Mouse (Mus musculus) spleen, postnatal 10 days (tissue): ENCODE data around the gene Cyb561d1.

ENCODE experiments used
- DNase-seq, 2 experiments: peaks; one replicate each; pipeline ENCODE4 v3.0.0; 2021 to 2022; ENCODE audit warnings: low spot score in 2 of 2

Cyb561d1 gene

DNA sequence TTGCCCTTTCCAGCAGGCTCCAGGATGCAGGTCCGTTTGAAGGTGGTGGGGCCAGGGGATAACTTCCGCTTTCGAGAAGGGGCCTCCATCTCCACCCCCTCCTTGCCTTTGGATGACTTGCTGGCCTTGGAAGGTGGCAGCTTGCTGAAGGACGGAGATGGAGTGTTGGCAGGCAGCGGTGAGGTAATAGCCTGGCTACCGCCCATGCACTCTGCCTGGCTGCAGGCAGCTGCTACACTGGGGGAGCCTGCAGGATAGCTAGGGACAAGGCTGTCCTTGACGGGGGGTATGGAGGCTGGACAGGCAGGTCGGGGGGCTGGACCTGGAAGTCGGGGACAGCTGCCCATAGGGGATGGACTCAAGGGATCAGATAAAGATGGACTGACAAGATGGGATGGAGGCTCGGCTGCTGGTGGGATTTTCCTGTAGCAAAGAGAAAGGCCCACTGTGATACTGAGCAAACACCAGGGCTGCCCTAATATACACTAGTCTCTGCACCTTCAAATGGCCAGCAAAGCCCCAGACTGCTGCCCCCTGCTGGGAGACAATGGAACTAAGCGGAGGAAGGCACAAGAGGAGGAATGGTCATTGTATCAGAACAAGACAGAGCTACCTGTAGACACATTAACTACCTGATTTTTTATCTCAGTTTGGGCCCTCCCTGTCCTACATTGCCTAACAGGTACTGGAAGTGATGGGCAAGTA is 2.8 kb upstream of the Cyb561d1 start:
- peak; percentile 80 to 90 for DNase-seq

DNA sequence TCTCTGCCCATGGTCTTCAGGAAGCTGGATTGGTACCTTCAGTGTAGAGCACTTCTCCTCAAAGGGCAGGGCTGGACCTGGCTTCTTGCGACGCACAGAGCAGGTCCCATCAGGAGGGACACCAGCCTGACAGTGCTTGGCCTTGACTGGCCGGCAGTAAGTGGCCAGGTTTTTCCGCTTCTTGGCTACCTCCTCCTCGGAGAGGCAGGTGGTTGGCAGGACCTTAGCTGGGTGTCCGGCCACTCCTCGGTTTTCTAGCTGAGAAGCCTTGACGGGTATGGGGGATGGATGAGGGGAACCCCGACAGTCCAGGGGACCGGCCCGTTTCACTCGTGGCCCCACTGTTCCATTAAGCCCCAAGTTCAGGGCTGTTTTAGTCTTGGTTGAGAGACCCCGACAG is 2.2 kb upstream of the Cyb561d1 start:
- no peak for DNase-seq

DNA sequence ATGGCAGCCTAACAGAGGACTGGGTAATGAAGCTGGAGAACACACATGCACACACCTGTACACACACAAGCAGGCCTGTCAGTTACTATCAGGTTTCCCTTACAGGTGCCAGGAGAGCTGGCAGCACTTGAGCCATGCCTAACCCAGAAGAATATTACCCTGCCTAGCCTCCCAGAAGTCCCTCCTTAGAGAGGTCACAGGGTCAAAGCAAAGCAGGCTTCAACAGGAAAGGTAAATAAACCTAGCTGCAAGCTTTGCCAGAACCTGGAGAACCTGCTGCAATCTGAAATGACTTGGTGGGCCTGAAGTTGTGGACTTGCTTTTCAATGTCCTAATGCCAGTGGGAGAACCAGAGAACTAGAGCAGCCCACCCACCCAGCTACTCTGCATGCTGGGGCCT is 1.5 kb upstream of the Cyb561d1 start:
- DNase-seq, result no peak

DNA sequence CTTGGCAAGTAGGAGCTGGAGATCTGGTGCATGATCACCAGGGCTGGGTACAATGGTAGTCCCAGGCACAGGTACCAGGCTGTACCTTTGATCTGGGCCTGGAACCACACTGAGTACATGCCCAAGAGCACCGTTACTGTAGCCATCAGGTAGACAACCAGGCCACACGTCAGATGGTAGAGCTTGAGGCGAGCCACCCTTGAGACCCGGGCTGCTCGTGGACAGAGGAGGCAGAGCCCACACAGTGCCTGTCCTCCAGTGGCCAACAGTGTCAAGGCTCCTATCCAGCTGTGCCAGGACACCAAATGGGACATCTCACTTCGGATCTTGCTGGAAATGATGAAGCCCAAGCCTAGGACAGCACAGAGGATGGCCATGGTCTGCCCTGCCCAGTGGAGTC is 1.8 kb downstream of the Cyb561d1 start:
- no peak for DNase-seq

DNA sequence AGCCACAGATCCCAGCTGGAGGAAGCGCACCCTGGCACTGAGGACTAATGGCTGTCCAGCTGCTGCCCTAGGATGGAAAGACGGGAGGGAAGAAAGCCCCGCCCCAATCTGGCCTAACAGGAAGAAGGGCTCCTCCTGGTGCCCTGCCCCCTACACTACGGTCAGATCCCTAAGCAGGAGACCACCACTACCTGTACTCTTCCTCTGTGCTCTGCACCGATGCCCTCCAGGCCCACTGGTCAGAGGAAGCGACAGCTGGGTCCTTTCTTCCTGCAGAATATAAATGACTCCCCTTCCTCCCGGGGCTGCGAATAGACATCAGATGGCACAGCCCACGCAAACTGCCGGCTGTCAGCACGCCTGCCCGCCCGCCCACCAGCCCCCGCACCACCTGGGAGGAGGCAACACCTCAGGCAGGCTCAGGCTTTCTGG is 3.9 kb downstream of the Cyb561d1 start:
- DNase-seq, result no peak

DNA sequence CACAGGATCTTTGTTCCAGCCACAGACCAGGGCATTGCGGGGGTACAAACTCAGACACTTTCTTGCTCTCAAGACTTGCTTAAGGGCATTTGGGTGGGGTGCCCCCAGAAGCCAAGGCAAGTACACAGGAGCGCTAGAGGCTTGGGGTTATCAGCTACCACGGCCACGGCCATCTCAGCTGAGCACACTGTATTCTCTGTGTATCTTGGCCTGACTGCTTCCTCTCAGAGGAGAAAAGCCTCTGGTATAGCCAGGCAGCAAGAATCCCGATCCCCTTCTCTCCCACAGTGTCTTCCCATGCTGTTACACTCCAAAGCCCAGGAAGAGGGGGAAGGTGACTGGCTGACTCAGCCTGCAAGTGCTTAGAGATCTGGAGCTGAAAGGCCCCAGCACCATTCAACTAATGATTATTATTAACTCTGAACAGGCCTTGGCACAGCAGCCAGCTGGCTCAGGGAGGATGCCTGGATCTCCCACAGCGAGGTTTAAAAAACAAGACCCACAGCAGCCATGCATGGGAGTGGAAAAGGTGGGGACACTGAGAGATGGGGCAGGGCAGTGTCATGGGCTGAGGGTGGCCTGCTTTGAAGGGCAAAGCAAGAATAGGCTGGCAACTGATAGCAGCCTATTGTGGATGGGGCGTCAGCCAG is 4.9 kb downstream of the Cyb561d1 start:
- no peak for DNase-seq

DNA sequence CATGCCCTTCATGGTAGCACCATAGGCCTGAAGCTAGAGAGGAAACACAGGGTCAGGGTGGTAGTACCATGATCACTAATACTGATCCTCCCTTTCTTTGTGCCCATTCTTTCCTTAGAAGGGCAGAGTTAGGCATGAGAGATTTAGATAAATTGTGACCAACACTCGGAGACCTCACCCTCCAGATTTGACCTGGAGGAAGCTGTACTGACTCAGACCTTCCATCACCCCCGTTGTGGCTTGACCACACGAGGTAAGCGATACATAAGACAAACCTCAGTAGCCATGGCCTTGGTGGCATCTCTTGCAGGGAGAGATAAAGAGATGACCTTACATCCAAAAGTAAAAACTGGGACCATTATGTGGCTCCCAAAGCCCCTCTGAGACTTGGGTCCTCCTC is 5.7 kb downstream of the Cyb561d1 start:
- no peak for DNase-seq

DNA sequence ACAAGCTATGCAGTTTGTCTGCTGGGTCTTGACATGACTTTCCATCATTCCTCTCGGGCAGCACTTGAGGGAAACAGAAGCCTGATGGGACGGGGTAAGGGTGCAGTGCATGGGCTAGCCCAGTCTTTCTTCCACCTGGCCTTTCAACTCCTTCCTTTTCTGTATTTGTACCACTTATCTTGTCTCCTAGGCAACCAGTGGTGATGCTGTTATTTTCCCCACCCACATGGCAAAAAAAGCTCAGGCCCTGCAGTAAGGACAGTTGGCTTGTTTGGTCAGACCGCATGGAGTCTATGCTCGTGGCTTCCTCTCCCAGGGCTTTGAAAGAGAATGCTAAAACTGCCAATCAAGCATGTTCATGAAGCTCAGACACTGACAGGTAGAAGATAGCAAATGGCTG is 7.3 kb downstream of the Cyb561d1 start:
- DNase-seq, result no peak

DNA sequence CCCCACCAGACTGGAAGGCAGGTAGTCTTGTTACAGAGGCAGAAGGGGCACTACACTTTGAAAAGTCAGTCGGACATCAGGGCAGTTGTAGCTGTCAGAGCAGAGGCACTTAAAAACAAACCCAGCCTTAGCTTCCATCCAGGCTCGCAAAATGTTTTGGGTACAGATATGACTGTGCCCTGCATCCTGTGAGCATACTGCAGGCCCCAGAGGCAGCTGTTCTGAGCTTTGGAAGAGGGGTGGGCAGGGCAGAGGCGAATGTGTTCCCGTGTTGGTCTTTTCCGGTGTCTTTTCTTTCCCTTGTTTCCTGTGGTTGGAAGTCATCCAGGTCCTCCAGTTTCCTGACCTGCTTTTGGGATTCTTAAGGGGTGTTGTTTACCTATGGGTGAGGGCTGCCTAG is 11.1 kb downstream of the Cyb561d1 start:
- DNase-seq, result no peak

DNA sequence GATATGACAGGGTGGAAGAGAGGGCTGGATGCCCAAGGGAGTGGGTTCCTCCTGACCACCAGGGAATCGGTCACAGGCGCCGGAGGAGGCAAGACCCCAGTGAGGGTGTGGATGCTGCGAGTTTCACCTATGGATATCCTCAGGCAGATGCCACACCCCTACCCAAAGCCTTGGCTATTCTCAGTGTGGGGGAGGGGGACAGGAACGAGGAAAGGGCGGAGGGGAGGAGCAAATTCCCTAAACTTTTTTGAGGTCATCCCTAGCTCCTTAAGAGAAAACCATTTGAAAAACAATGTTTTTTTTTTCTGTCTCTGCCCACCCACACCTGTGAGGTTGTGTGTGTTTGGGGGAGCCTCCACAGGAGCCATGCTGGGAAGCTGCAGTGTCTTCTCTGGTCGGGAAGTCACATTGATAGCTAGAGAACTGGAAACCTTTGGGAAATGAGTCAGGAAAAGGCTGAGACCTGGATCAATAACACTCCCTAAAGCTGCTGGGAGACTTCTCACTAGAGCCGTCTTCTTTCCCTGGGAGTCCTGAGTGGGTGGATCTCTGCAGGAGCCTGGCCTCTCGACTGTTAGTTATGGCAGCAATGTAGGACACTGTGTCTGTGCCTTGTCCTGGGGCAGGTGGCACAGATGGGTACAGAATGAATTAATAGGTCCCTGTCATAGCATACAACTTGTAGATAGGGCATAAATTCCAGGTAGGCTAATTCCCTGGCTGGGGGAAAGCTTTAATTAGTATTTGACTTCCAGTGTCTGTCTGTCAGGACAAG is 12.1 kb downstream of the Cyb561d1 start:
- no peak for DNase-seq

DNA sequence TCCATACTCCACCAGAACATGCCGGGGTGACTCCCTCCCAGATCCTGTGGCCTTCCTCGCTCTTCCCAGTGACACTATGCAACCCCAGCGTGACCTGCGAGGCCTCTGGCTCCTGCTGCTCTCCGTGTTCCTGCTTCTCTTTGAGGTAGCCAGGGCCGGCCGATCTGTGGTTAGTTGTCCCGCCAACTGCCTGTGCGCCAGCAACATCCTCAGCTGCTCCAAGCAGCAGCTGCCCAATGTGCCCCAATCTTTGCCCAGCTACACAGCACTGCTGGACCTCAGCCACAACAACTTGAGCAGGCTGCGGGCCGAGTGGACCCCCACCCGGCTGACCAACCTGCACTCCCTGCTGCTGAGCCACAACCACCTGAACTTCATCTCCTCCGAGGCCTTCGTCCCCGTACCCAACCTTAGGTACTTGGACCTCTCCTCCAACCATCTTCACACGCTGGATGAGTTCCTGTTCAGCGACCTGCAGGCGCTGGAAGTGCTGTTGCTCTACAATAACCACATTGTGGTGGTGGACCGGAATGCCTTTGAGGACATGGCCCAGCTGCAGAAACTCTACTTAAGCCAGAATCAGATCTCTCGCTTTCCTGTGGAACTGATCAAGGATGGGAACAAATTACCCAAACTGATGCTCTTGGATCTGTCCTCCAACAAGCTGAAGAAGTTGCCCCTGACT is 13.8 kb downstream of the Cyb561d1 start:
- DNase-seq, result no peak

DNA sequence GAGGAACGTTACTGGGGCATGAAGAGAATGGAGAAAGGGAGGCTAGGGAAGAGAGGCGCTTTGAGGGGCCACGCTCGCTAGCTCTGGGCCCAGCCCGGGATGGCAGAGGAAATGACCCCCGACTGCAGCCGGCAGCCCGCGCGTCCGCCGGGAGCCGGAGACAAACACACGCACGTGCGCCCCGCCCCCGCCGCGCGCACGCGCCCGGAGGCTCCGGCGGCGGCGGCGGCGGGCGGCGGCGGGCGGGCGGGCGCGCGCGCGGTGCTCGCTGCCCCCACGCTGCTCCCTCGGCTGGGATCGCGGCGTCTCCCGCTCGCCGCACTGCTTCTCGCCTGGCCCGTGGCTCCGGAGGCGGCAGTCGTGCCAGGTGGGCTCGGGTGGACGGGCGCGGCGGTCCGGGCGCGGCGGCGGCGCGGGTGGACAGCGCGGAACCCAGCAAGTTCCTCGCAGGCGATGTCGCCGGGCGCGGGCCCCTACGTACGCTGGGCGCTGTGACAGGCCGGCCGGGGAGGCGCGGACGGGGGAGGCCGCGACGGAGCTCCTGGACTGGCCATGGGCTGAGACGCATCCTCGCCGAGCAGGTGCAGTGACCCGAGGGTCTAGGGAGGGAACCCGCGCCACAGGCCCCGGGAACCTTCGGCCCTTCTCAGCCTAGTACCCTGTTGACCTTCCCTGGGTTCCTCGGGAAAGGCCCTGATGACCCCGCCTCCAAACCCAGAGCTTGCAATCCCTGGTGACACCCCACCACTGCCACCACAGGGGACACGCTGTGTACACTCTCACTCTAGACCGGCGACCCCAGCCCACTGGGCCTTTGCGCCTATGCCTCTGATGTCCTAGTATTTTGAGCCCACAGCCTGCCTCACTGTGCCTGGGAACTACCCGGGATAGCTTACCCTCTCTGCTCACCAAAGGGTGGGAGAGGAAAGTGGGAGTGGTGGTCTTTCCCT is 14.6 kb downstream of the Cyb561d1 start, which contains the start of gene Amigo1:
TSS of gene Amigo1 (plus strand) at position 238 of the 950 bp plus-strand sequence.
- DNase-seq, result peak; percentile 30 to 55

DNA sequence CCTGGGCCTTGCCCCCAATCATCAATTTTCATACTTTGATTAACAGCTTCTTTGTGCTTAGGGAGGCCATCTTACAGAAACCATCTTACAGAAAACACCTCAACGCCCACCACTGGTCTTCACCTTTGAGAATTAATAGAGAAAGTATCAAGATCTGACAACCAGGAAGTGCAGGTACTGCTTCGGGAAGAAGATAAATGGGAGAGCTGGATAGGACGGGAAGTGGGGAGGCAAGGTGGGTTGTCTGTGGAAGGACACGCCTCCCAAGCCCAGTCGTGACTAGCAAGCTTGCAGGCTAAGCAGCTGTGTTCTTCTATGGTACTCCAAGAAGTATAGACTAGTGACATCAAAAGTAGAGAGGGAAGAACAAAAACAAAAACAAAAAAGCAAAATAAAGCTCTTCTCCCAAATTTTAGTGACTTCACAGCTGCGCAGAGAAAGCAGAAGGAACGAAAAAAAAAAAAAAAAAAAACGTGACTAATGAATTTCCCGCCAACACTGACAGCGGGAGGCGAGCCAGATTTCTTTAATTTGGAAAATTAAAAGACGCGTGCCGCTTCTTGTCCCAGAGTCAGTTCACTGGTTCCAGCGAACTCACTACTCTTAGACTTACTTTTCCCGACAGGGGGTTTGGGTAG is 15.4 kb downstream of the Cyb561d1 start:
- no peak for DNase-seq

DNA sequence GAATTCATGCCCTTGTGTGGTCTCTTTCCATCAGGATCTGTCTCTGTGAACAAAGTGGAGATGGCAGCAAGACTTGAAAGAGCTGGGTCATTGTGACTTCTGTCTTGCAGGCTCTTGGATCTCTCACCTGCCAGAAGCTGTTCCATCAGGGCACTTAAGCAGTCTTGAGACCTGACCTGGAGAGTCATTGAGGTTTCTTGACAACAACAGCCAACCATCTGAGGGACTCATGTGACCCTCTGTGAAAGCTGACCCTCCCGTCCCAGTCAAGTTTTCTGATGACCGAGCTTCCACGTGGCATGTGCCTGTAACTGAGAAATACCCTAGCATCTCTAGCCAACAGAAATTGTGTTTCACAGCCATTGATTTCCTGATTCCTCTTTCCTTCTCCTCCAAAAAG is 16.3 kb downstream of the Cyb561d1 start:
- no peak for DNase-seq

DNA sequence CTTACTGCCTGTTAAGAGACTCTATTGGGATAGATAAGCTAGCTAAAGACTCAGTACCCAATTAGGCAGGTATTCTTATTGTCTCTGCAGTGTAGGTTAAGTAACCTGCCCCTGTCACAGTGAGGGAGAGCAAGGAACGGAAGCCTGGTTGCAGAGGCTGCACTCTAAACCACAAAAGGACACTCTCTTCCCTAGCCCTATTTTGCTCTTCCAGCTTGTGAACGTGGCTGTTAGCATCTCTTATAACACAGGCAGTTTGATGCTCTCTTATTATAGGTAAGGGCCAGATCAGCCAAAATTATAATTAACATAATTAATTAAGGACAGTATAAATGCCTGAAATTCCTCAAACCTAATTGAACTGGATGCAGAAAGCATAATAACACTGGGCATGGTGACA is 20.5 kb downstream of the Cyb561d1 start:
- no peak for DNase-seq

DNA sequence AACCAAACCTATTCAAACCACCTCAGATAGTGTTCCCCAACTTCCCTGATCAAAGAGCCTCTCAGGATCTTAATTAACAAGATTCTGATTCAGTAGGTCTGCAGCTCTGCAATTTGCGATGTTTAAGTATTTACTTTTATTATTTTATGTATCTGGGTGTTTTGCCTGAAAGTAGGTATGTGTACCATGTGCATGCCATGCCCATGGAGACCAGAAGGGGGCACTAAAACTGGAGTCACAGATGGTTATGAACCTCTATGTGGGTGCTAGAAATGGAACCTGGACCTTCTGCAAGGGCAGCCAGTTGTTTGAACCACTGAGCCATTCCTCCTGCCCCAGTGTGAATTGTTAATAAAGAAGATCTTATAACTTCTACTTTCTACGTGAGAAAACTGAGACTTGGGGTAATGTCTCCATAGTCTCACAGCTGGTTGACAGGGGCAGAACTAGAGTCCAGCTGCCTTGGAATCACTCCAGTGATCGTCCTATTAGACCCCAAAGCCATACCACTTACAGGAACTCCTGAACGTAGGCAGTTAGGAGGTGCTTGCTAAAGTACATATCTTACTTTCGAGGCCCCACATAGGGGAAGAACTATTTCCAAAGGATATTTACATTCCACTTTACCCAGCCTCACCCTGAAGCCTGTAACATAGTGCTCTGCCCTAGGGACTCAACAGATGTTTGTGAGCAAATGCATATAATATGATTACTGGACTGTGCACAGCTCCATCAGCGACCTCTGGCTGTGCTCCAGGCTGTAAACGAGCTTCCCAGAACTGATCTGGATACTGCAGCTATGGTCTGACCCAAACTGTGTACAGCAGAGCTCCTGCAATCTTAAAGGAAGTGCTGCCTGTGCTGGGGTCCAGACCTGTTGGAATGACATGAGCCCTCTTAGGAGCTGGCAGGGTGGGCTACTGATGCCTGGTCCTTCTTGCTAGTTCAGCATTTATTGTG is 22.0 kb downstream of the Cyb561d1 start:
- DNase-seq, result no peak

DNA sequence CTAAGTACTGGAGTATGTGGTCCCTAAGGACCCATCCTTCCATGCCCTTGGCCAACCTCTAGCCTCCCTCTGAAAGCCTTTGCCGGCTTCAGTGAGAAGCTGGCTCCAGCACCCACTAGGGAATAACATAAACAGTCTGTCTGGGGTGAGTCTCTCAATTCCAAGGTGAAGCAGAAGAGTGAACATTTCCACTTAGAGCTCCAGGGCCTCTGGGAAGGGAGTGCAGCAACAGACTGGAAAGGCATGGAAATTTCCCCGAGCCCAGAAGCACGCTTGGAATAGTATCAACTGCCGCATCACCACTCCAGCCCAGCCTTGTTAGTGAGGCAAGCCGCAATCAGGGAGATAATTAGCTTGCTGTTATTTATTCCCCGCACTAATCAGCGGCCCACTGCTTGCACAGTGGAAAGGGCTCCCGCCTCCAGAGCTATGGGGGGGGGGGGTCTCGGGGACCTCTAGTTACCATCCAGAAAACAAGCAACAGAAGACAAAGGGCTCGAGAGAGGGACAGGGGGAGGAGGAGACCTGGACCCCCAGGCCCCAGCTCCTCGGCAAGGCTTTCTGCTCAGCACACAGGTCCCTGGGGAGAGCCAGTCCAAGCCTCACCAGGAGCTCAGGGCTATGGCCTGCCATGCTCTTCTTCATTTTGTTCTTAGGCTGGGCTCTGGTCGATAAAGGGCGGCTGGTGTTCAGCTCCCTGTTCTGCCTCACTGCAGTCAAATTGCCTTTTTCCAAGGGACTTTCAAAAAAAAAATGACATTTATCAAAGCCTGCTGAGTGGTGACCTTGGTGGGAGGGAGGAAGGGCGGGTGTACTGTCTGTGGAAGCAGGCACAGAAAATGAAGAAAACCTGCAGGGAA is 26.1 kb downstream of the Cyb561d1 start:
- DNase-seq, result no peak

DNA sequence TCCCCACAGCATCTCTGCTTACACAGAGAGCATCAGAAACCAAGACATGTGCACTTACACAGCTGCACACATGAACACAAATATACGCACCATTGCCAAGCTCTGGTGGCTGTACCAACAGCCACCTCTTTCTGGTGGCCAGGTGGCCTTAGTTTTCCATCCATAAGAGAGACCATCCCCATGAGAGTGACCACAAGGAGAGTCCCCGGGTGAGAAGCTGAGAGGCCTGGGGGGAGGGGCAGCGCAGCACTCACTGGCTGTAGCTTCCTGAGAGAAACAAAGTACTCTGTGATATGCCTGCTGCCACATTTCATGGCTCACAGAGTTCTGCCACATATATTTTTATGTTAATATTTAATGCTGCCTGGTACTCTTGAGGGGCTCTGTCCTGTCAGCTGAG is 31.8 kb downstream of the Cyb561d1 start:
- no peak for DNase-seq
